Mouse (Mus musculus) MEL (cell line): ENCODE results near the gene Pabpn1.

ENCODE experiments used
- ELF1 ChIP-seq: IDR thresholded peaks from 2 replicates; pipeline ENCODE4 v1.6.1; 2014; ENCODE audit warnings: low read depth, mild to moderate bottlenecking, inconsistent platforms, low read length, improper control_type of control experiment, moderate library complexity
- EP300 ChIP-seq, 2 experiments: IDR thresholded peaks; 2 replicates each; pipeline ENCODE4 v1.6.1; 2011; ENCODE audit warnings: improper control_type of control experiment in 2 of 2, low read length in 2 of 2, low read depth in 1 of 2, mild to moderate bottlenecking in 1 of 2
- KAT2A ChIP-seq: conservative IDR thresholded peaks from 2 replicates; pipeline ENCODE4 v1.6.1; 2012; ENCODE audit warnings: low read depth, low read length, improper control_type of control experiment, inconsistent platforms
- MAX ChIP-seq: IDR thresholded peaks from 2 replicates; pipeline ENCODE4 v1.6.1; 2011; ENCODE audit warnings: low read length, improper control_type of control experiment
- POLR2A ChIP-seq, 2 experiments: IDR thresholded peaks; 2 replicates each; pipeline ENCODE4 v1.6.1; 2011 to 2012; ENCODE audit warnings: low read length in 2 of 2, mild to moderate bottlenecking in 2 of 2, control low read depth in 1 of 2, improper control_type of control experiment in 1 of 2, low read depth in 1 of 2, moderate library complexity in 1 of 2; ENCODE audit not compliant: control insufficient read depth in 1 of 2, insufficient read depth in 1 of 2, poor library complexity in 1 of 2
- TAL1 ChIP-seq: IDR thresholded peaks from 2 replicates; pipeline ENCODE4 v1.6.1; 2012; ENCODE audit warnings: mild to moderate bottlenecking, inconsistent platforms, low read length, moderate library complexity, mixed read lengths
- ZC3H11A ChIP-seq: IDR thresholded peaks from 2 replicates; pipeline ENCODE4 v1.6.1; 2012; ENCODE audit warnings: low read depth, mild to moderate bottlenecking, inconsistent platforms, low read length, improper control_type of control experiment

- TF ChIP-seq MAX: no peak
- no peak for TF ChIP-seq KAT2A
- TF ChIP-seq EP300 (IDR thresholded peaks at IDR 0.05; ENCODE audit: low read depth in 1 of 2, low read length in 2 of 2): no peak
- no peak for TF ChIP-seq POLR2A (IDR thresholded peaks at IDR 0.05; ENCODE audit: control insufficient read depth in 1 of 2, insufficient read depth in 1 of 2, low read depth in 1 of 2, low read length in 2 of 2, poor library complexity in 1 of 2)
- no peak for TF ChIP-seq TAL1
- TF ChIP-seq ELF1: no peak
- TF ChIP-seq ZC3H11A: 0 out of 2 replicates have a peak, but pooled peaks have one; percentile 31
Observed at GRCm38 (mm10) chr14:54860511-54860910, 31.8 kb upstream of the Pabpn1 start.
